Mouse (Mus musculus): ENCODE data around the gene Gm13199. TPM values are rescaled to one million over a fixed set of nuclear protein-coding genes. Genes with fewer than 3 reads are reported as not detected.

Gene Gm13199
- total RNA-seq (2015) (1.2 and 2.1 TPM in 2 replicates), total RNA-seq (2017) (not detected in 2 replicates)

DNA sequence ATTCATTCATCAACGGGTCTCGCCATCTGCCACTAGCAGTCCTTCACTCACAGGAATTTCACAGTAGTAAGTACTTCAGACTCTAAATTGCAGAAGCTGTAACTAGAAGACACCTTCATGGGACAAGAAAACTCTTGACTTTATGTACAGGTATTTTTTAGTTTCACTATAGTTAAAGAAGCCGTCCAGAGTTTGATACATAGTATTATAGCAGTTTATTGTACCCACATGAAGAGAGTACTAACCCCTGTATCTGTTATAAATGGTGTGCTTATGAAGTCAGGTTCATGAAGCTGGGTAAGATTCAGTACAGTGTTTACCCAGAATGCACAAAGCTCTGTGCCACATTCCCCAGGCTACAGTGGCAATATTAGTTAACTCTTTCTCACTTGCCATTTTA is at the start of gene Gm13199:
TSS of gene Gm13199 (minus strand) at position 101 of the 400 bp plus-strand sequence.
- ATAC-seq (replicated peaks; ENCODE audit: poor library complexity) = no peak

DNA sequence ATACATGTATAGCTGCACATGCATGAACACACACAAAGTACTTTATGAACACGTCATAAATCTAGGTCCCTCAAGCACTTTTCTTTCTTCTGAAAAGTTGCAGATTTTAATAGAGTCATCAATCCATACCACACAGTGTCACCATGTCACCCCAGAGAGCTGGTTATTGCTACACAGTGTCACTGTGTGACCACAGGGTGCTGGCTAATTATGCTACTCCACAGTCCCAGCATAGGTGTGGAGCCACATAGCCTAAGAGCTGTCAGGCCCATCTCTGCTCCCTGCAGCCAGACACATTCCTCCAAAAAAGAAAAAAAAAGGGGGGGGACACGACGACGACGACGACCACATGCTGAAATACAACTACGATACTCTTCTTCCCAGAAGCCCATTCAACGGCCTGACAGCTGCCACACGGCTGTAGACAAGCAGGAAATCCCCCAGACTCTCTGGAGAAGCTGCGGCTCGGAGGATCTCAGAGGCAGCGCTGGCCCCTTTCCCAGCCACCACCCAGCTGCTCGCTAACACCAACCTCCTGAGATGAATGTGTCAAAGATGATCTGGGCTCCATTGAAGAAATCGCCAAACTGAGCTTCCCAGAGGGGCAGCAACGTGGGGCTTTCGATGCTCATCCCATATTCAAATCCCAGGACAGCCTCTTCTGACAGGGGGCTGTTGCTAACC is 48.7 kb upstream of the Gm13199 start:
- no peak for ATAC-seq (replicated peaks; ENCODE audit: poor library complexity)

DNA sequence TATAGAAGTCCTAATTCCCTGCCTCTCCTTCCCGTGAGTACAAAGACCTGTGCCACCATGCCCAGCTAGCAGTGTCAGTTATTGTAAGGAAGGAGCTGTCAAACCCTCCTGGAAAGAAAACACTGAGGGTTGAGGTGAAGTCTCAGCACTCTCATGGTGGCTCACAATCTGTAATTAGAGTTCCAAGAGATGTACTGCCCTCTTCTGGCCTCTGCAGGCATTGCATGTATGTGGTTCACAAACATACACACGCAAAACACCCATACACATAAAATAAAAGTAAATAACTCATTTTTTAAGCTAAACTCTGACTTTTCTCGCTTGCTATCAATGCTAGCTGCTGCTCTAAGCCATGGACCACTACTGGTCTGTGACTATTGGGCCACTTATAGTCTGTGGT is 43.9 kb upstream of the Gm13199 start:
- peak; percentile 98 for ATAC-seq (replicated peaks; ENCODE audit: poor library complexity)

DNA sequence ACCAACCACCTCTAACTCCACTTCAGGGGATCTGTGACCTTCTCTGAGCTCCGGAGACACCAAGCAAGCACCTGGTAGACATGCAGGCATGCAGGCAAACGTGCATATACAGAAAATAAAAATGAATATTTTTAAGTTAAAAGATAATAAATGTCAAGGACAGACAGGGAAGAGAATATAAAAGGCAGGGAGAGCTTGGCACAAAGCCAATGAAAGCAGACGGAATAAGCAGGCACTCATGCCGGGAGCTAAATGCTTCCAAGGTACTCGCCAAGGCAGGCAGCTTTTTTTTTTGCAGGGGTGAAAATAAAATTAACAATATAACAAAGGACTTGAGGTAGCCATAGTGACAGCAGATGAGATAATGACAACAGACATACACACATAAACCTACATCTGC is 43.4 kb upstream of the Gm13199 start:
- no peak for ATAC-seq (replicated peaks; ENCODE audit: poor library complexity)

DNA sequence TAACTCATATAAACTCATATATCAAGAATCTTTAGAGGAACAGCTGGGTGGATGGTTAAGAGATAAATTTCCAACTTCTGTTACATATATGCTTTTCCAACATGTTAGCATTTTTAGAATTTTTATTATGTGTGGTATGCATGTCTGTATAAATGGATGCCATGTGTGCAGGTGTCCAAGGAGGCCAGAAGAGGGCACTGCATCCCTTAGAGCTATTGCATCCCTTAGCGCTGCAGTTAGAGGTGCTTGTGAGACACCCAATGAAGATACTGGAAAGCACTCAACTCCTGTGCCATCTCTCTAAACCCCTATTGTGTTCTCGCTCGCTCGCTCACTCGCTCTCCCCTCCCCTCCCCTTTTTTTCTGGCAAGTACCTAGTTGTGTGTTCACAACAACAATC is 37.4 kb upstream of the Gm13199 start:
- ATAC-seq (replicated peaks; ENCODE audit: poor library complexity) = peak; percentile 79

DNA sequence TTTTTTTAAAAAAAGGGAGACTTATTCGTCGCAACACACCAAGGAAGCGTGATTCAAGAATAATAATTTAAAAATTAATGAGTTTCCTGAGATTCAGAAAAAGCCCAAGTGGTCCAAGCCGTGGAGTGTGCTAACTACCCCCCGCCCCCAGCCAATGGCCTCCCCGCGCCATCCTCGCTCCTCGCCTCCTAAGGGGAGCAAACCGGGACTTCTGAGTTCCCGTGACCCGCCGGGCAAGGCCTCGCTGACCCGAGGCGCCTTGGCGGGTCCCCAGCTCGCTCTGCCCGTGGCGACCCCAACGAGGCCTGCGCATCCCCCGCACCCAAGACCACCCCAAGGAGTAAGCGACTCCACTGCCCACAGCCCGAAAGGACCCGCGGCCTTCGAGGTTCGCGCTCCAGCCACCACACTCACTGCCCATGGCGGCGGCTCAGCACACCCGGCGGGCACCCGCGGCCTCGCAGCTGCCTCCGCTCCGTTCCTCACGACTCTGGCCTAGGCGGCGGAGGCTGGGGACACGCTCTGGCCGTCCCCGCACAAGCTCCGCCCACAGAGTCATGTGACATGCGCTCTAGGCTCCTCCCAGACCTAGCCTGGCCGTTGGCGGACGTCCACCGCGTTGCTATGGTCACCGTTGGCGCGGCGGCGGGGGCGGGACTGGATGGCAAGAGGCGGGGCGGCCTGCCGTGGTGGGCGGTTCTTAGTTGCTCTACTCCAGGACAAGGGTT is 32.3 kb upstream of the Gm13199 start, which contains the start of gene Sec61a2:
TSS of gene Sec61a2 (minus strand) at position 590 of the 728 bp plus-strand sequence.
- peak; percentile 94 for ATAC-seq (replicated peaks; ENCODE audit: poor library complexity)

DNA sequence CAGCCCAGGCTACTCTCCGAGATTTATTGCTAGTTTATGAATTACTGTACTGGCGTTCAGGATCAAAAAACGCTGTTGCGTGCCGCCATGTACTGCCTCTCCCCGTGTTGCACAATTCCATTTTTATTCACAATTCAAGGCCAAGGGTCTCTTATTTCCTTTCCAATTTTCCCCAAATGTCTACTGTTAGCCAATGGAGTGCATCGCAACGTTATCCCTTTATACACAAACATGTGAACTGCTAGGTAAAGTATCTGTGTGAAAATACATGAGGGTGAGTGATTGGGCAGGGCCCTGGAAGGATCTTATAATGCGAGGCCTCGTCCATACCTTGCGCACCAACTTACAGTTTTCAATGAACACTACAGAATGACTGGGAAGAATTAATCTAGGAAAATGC is 31.6 kb upstream of the Gm13199 start:
- ATAC-seq (replicated peaks; ENCODE audit: poor library complexity) = no peak

DNA sequence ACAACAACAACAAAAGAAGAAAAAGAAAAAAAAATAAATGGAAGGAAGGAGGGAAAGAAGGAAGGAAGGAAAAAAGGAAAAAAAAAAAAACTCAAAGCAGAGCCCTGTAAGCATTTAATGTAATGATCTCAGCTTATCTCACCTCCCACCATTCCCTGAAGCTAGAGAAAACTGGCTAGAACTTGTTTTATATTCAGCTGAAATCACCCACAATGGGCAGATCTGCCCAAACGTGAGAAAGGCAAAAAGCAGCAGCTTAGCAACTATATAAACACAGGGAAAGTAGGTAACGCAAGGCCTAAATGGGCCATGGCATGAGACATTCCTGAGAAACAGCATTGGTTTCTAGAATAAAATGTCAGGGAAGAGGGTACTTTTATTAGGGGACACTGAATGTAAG is 26.7 kb upstream of the Gm13199 start:
- ATAC-seq (replicated peaks; ENCODE audit: poor library complexity) = no peak

DNA sequence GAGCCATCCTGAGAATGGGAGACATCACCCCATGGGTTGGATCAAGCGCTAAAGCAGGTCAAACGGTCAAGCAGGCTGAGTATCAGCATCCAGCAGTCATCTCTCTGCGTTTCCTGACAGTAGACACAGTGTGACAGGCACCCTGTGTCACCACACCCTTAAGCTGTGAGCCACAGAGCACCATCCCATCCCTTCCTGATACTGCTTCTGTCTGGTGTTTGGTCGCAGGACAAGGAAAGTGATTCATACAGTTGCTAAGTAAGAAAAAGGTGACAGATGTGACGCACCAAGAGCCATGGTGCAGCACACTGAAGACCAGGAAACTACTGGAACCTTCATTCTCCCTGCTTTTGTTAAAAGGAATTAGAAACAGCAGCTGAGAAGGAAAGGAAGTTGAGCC is 26.1 kb upstream of the Gm13199 start:
- ATAC-seq (replicated peaks; ENCODE audit: poor library complexity) = no peak

DNA sequence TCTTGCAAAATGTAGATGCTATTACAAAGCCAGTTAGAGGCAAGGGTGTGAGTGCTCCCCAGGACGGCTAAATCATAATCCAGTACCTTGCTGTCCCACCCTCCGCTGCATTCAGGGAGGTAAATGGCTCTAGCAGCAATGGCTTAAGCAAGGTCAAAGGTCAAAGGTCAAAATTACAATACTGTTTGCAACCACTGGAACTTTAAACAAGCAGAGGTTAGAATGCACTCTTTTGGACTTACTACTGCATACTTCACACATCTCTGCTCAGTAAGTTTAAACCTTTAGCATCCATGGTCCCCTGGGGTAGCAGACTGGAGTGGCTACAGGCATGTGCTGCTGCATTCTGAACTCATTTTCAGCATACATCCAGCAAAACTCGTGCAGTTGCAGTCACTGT is 14.7 kb upstream of the Gm13199 start:
- no peak for ATAC-seq (replicated peaks; ENCODE audit: poor library complexity)

DNA sequence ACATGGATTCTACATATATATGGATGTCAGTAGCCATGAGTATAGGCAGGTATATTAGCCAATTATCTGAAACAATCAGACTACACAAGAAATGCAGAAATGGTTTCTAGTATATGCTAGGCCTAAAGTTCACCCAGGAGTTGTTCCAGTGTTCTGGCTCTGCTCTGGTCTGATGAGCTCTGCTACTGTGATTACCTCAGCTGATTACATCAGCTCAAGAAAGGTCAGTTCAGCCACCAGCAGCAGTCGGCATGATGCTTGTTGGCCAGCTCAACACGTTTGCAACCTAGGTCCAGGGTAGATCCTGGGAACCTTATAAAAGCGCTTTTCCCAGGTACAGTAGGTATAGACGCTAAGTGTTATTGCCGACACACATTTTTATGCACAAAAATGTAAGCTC is 7.0 kb upstream of the Gm13199 start:
- no peak for ATAC-seq (replicated peaks; ENCODE audit: poor library complexity)

DNA sequence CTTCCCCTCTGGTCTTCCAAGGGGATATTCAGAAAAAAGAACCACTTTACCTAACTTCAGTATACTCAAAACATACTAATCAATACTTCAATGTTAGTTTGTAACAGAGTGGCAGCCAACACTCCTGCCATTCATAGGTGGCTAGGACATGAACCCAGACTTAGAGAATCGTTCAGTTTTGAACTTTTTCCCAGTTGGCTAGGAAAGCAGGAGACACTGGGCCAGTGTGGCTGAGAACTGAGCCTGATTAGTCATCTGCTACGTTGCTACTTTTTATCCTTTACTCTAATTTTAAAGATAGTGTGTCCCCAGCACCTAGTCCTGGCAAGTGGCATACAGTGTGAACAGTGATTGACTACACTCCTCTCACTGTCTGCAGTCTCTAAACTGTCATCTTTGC is 4.9 kb upstream of the Gm13199 start:
- ATAC-seq (replicated peaks; ENCODE audit: poor library complexity) = no peak

DNA sequence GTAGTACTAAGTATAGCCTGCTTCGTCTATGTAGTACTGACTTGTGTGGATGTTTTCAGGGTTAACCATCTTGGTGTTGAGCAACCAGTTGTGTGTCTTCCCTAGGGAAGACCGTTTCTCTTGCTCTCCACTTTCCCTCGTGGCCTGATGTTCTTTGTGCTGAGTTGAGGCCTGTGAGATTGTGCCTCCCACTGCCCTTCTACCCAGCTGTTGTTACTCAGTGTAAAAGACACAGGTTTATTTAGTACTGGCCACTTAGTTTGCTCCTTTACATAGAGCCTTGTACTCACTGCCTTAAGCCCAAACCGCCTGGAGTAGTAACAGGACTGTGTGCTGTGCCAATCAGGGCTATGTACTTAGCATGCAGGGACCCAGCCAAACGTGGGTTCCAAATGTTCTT is 10.9 kb downstream of the Gm13199 start:
- ATAC-seq (replicated peaks; ENCODE audit: poor library complexity) = no peak

DNA sequence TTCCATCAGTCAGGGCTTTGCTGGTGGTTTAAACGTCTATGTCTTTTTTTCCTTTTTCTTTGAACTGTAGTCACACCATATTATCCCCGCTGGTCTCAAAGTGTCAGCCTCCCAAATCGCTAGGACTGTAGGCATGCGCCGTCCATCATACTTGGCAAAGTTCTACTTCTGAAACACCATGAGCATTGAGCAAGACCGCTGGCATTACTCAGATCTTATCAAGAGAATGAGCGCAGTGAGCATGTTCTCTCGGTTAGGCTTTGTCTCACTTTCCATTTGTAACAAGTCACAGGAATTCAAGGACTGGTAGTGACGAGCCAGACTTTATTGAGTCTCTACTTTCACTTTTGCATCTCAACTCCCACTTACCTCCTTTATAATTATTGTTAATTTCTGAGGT is 11.6 kb downstream of the Gm13199 start:
- no peak for ATAC-seq (replicated peaks; ENCODE audit: poor library complexity)

DNA sequence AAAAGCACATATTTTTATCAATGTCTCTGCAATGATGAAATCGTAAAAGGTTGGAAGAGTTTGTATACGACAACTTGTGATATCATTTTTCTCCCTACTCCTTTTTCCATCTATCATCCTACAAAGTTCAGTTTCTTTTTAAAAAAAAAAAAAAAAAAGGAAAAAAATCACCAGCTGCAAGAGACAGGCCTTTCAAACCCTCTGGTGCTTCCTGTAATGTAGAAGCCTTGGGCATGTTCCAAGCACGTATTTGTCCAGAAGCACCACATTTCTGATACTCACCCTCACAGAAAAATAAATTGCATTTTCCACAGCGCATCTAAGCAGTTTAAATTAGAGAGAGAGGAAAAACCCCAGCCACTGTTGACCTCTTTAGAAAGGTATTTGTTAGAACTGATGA is 16.9 kb downstream of the Gm13199 start:
- ATAC-seq (replicated peaks; ENCODE audit: poor library complexity) = no peak

DNA sequence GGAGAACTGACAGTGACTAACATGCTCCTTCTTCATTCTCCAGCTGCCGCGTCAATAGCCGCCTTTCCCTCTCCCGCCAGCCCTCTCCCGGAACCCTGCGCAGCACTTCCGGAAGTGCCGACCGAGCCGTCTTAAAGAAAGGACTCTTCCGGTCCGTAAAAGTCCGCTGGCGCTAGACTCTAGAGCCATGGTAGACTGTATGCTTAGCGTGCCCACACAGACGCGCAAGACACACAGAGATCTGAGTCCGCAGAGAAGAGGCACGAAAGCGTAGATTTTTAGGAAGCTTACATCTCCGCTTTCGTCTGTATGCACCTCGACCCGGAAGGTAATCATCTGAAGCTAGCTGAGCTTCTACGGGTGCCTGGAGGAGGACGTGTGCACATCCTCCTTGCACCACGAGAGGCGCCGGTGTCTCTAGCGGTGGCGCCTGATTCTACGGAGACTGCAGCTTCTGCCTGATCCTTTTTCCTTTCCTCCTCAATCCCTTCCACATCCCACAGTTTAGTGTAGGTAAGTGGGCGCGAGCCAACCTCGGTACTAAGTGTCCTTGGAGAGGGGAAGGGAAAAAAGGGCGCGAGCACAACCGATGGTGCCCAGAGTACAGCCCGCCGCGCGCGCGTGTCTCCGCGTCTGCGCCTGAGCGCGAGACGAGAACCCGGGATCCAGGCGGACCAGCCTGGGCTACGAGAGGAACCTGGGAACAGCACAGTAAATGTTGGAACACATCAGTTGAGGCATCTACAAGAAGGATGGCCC is 17.7 kb downstream of the Gm13199 start, which contains the start of the genes Nudt5 and Cdc123:
TSS of gene Nudt5 (plus strand) at position 147 of the 759 bp plus-strand sequence.
TSS of gene Cdc123 (minus strand) at position 292 of the 759 bp plus-strand sequence.
- ATAC-seq (replicated peaks; ENCODE audit: poor library complexity) = peak; percentile 97

DNA sequence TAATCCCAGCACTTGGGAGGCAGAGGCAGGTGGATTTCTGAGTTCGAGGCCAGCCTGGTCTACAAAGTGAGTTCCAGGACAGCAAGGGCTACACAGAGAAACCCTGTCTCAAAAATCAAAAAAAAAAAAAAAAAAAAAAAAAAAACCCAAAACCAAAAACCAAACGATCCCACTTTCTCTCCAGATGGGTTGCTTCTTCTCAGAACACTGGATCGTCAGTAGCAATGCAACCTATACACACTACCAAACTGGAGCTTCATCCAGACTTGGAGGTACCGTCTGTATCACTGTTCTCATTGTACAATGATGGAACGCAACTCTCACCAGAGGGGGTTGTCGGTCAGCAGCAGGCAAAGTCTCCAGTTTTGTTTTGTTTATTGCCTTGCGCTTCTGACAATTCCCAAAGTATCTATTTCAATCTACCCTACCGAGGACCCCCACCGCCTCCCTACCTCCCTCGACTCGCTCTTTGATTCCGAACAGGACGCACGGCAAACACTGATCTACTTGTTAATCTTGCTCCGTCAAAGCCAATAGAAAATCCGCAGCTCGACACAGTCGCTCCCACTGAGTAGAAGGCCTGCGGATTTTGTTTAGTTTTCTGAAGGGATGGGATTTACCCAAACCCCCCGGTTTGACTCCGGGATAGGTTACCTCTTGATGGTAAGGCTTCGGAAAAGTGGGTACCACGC is 18.4 kb downstream of the Gm13199 start:
- peak; percentile 17 for ATAC-seq (replicated peaks; ENCODE audit: poor library complexity)

DNA sequence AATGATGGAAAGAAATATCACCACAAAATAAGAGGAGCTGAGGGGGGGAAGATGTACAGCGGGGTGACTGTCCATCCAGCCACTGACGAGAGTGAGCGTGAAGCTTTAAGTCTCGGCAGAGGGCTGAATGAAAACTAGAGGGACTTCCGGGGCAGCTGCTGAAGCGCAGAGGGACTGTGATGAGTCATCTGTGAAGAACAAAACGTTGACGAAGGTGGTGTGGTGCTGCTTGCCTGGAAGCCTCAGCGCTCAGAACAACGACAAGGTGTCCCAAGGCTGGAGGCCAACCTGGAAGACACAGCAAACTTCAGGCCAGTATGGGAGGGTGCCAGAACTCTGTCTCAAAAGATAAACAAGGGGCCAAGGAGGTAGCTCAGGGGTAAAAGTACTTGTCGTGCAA is 21.9 kb downstream of the Gm13199 start:
- no peak for ATAC-seq (replicated peaks; ENCODE audit: poor library complexity)

DNA sequence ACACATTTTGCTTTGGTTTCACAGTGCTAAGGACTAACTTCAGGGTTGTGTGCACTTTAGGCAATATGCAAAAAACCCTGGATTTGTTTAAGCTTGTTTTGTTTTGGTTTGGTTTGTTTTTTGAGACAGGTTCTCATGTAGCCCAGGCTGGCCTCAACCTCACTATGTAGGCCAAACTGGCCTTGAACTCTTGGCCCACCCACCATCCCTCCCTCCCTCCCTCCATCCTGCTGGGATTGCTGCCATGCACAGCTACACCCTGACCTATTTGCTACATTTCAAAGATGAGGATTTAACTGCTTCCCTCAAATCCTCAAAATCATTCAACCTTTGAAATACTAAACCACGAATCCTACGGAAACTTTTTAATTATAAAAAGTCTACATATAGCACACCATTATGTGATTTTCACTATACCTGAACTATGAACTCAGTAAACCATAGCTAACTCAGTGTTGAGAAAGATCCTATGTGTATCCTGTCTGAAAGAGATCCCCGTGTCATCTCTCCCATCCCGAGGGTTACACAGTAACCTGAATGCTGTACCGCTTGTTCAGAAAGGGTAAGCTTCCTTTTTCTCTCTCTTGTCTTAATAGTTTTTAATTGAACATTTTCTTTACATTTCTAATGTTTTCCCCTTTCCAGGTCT is 37.3 kb downstream of the Gm13199 start:
- ATAC-seq (replicated peaks; ENCODE audit: poor library complexity) = no peak

DNA sequence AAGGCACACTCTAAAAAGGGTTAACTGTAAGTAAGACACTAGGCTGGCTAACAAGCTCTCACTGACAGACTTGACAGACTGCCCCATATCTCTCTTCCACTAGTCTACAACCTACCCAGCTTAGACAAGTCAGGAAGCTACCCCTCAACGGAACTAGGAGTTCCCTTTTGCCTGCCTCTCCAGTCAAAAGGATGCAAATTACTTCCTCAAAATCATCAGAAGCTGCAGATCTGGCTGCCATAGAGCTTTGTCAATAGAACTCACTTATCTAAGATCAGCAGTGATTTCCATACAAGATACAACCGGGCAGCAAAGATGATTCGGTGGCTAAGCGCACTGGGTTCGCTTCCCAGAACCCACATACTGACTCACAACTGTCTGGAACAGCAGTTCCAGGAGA is 38.0 kb downstream of the Gm13199 start:
- peak; percentile 83 for ATAC-seq (replicated peaks; ENCODE audit: poor library complexity)
